Mouse (Mus musculus) limb, embryonic 13.5 days (tissue): ENCODE results near the gene Gp6. TPM values are rescaled to one million over a fixed set of nuclear protein-coding genes. Genes with fewer than 3 reads are reported as not detected.
"Not testable (repeated sequence)": the region's sequence is repeated elsewhere in the genome, so short reads cannot be mapped to it uniquely, and the experiment has no call there.

Source experiments
- ATAC-seq: fragments of 200-750 bp; cut with Nextera tagmentation; 2 replicates; pipeline ENCODE4 v1.8.0; 2017; ENCODE audit warnings: low read depth, moderate number of reproducible peaks, moderate TSS enrichment; ENCODE audit not compliant: low FRiP score
- H3K27ac ChIP-seq: fragments of 300-500 bp; sonication (generic); 2 replicates; pipeline ENCODE4 v1.5.1; 2015; ENCODE audit warnings: inconsistent platforms, mild to moderate bottlenecking, moderate library complexity
- H3K27me3 ChIP-seq: fragments of 300-500 bp; sonication (generic); 2 replicates; pipeline ENCODE4 v1.6.1; 2015; ENCODE audit warnings: mild to moderate bottlenecking, inconsistent platforms
- H3K36me3 ChIP-seq: fragments of 300-500 bp; sonication (generic); 2 replicates; pipeline ENCODE4 v1.6.1; 2015; ENCODE audit warnings: inconsistent platforms, mild to moderate bottlenecking, moderate library complexity
- H3K4me1 ChIP-seq: fragments of 300-500 bp; sonication (generic); 2 replicates; pipeline ENCODE4 v1.6.1; 2015; ENCODE audit warnings: inconsistent platforms
- H3K4me2 ChIP-seq: fragments of 300-500 bp; sonication (generic); replicated peaks from 2 replicates; pipeline ENCODE4 v1.6.1; 2015; ENCODE audit warnings: inconsistent platforms, mild to moderate bottlenecking, moderate library complexity
- H3K4me3 ChIP-seq: fragments of 300-500 bp; sonication (generic); 2 replicates; pipeline ENCODE4 v1.5.1; 2015; ENCODE audit warnings: moderate library complexity, mild to moderate bottlenecking, inconsistent platforms
- H3K9ac ChIP-seq: fragments of 300-500 bp; sonication (generic); 2 replicates; pipeline ENCODE4 v1.6.1; 2015; ENCODE audit warnings: mild to moderate bottlenecking, inconsistent platforms
- H3K9me3 ChIP-seq: fragments of 300-500 bp; sonication (generic); 2 replicates; pipeline ENCODE4 v1.6.1; 2016; ENCODE audit warnings: inconsistent platforms
- WGBS: fragments of 180-500 bp; shearing (Covaris S2); methylation state at CpG from one replicate; pipeline ENCODE4 v1.1.7; 2015; 5-methylcytosine and 5-hydroxymethylcytosine counted together
- polyA plus RNA-seq: library from polyadenylated mRNA; unstranded; fragments of >200 nt; fragmentation: Nextera tagmentation; extraction: Ambion mirVana; gene quantifications from 2 replicates; pipeline ENCODE4 v1.2.1, GENCODE M21; 2015

The Gp6 gene
- 0.09 and 0.33 TPM in 2 replicates for polyA plus RNA-seq

GRCm38 (mm10) chr7:4397730-4398129, at the start of gene Gp6:
TSS of gene Gp6 (minus strand) at chr7:4397744.
- H3K9me3 ChIP-seq: no peaks in the 10 kb centered on the region
- 80% methylated on average over 1 of the region's 1 CpGs for WGBS

GRCm38 (mm10) chr7:4447138-4447537, 49.6 kb upstream of the Gp6 start:
- 5% methylated on average over 1 of the region's 1 CpGs for WGBS
- H3K9ac ChIP-seq: no peak overlapping the region
- H3K4me3 ChIP-seq: no peak overlapping the region
- ATAC-seq: no peak
- H3K27ac ChIP-seq: no peak overlapping the region
- H3K9me3 ChIP-seq: no peaks in the 10 kb centered on the region
- no peaks in the 10 kb centered on the region for H3K27me3 ChIP-seq
- H3K4me2 ChIP-seq: no peak overlapping the region
- H3K36me3 ChIP-seq: peaks cover 21% of the 10 kb centered on the region
- peaks cover 7% of the 10 kb centered on the region; the same call in 1 of the 2 replicates for H3K4me1 ChIP-seq

More at GRCm38 (mm10) chr7:4397730-4398129, at the start of gene Gp6:
- Histone ChIP-seq H3K9ac (no peak within 1 kb of the TSS), H3K4me1 (no peaks in the 10 kb centered on the region), H3K4me3 (no peak within 1 kb of the TSS), H3K27me3 (no peaks in the 10 kb centered on the region), H3K27ac (no peak within 1 kb of the TSS), H3K36me3 (no peaks in the 10 kb centered on the region), H3K4me2 (no peak within 1 kb of the TSS)
- ATAC-seq: no peak

GRCm38 (mm10) chr7:4445216-4445791, 47.8 kb upstream of the Gp6 start, which contains the start of gene Rdh13:
TSS of gene Rdh13 (minus strand) at chr7:4445649.
- ATAC-seq: peak; percentile 97
- H3K4me3 ChIP-seq: peak within 1 kb of the TSS; percentile 80
- H3K36me3 ChIP-seq: peaks cover 39% of the 10 kb centered on the region
- no peaks in the 10 kb centered on the region for H3K27me3 ChIP-seq
- H3K9me3 ChIP-seq: no peaks in the 10 kb centered on the region
- peak within 1 kb of the TSS; percentile 73 for H3K4me2 ChIP-seq
- H3K9ac ChIP-seq: peak within 1 kb of the TSS; percentile 80
- peaks cover 7% of the 10 kb centered on the region; the same call in 1 of the 2 replicates for H3K4me1 ChIP-seq
- WGBS: under 1% methylated on average over 35 of the region's 35 CpGs
- H3K27ac ChIP-seq: peak within 1 kb of the TSS; percentile 58

GRCm38 (mm10) chr7:4440549-4440948, 43.0 kb upstream of the Gp6 start:
- Histone ChIP-seq H3K27ac (no peak overlapping the region), H3K27me3 (no peaks in the 10 kb centered on the region), H3K9ac (no peak overlapping the region), H3K4me1 (peaks cover 3% of the 10 kb centered on the region; the same call in 1 of the 2 replicates), H3K9me3 (no peaks in the 10 kb centered on the region), H3K4me3 (no peak overlapping the region), H3K36me3 (peaks cover 79% of the 10 kb centered on the region), H3K4me2 (no peak overlapping the region)
- no peak for ATAC-seq
- 93% methylated on average over 10 of the region's 10 CpGs for WGBS

DNA sequence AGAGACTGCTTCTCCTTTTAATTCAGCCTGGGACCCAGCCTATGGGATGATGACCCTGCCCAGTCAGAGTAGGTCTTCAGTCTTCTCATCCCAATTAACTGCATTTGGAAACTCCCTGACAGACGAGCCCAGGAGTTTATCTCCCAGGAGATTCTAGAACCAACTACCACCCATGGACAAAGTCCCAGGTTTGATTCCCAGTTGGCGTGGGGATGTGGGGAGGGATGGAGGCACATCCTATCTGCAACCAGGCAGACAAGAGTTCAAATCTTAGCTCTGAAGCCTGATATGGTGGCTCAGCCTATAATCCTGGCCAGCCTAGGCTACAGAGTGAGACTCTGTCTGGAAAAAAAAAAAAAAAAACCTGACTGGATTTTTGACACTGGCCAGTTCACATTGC, 40.2 kb upstream of the Gp6 start:
- peaks cover 92% of the 10 kb centered on the region for H3K36me3 ChIP-seq
- WGBS: 92% methylated on average over 2 of the region's 2 CpGs

GRCm38 (mm10) chr7:4432026-4432425, 34.5 kb upstream of the Gp6 start:
- Histone ChIP-seq H3K27ac (no peak overlapping the region), H3K9ac (no peak overlapping the region), H3K4me1 (no peaks in the 10 kb centered on the region), H3K4me2 (no peak overlapping the region), H3K36me3 (peaks cover 94% of the 10 kb centered on the region), H3K27me3 (no peaks in the 10 kb centered on the region), H3K9me3 (peaks cover 6% of the 10 kb centered on the region; the same call in 1 of the 2 replicates), H3K4me3 (no peak overlapping the region)
- no peak for ATAC-seq
- 89% methylated on average over 8 of the region's 8 CpGs for WGBS

More for the DNA sequence above, 40.2 kb upstream of the Gp6 start:
- Histone ChIP-seq H3K4me3 (no peak overlapping the region), H3K27ac (no peak overlapping the region), H3K4me1 (no peaks in the 10 kb centered on the region), H3K4me2 (no peak overlapping the region), H3K9ac (no peak overlapping the region), H3K9me3 (no peaks in the 10 kb centered on the region), H3K27me3 (no peaks in the 10 kb centered on the region)
- no peak for ATAC-seq

DNA sequence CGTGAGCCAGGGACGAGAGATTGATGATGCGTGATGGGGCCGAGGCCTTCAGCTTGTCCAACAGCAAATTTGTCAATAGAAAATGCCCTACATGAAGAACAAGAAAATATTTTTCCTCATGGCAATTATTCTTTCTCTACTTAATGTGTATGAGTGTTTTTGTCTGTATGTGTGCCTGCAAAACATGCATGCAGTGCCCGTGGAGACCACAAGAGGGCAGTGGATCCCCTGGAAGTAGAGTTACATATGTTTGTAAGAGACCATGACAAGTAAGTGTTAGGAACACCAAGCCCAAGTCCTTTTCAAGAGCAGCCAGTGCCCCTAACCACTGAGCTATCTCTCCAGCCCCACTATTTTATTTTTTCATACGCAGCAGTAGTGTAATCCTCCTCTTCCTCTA, 34.0 kb upstream of the Gp6 start:
- no peak overlapping the region for H3K4me3 ChIP-seq
- 82% methylated on average over 6 of the region's 6 CpGs for WGBS
- H3K27me3 ChIP-seq: no peaks in the 10 kb centered on the region
- no peaks in the 10 kb centered on the region for H3K4me1 ChIP-seq
- no peak overlapping the region for H3K4me2 ChIP-seq
- peaks cover 93% of the 10 kb centered on the region for H3K36me3 ChIP-seq
- H3K27ac ChIP-seq: no peak overlapping the region
- no peak overlapping the region for H3K9ac ChIP-seq
- H3K9me3 ChIP-seq: peaks cover 6% of the 10 kb centered on the region; the same call in 1 of the 2 replicates
- no peak for ATAC-seq

- H3K4me2 ChIP-seq: no peak overlapping the region
- no peak for ATAC-seq
- no peak overlapping the region for H3K4me3 ChIP-seq
- no peaks in the 10 kb centered on the region for H3K4me1 ChIP-seq
- H3K9ac ChIP-seq: no peak overlapping the region
- no peaks in the 10 kb centered on the region for H3K27me3 ChIP-seq
- WGBS: 94% methylated on average over 9 of the region's 9 CpGs
- peaks cover 93% of the 10 kb centered on the region for H3K36me3 ChIP-seq
- H3K27ac ChIP-seq: no peak overlapping the region
- H3K9me3 ChIP-seq: peaks cover 6% of the 10 kb centered on the region; the same call in 1 of the 2 replicates
Observed at GRCm38 (mm10) chr7:4430246-4430844, 32.8 kb upstream of the Gp6 start.

DNA sequence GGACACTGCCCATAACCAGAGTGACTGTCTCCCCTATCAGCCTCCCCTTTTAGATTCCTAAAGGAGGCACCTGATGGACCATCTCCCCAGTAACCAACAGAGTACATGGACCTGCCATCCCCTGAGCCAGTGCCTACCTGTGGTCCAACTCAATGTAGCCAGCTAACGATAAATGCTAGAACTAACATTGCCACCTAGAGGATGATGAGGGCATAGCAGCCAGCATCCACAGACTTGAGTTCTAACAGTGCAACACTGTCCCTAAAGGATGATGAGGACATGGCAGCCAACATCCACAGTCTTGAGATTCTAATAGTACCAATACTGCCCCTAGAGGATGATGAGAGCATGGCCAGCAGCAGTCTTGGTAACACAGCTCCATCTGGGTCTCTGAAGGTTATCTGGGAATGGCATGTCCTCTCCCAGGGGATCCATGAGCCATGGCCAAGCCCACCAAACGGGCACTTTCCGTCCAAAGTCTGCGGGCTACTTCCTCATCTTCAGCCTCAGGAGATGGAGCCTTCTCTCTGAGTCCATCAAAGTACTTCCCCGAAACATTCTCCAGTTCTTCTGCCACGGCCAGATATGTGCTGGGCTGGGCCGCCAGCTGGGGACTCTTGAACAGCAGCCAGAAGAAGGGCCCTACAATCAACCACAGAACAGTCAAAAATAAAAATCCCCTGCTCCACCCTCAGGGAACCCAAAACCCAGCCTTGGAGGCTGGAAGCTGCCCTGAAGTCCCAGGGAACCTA, 29.8 kb upstream of the Gp6 start:
- peaks cover 4% of the 10 kb centered on the region; the same call in 1 of the 2 replicates for H3K9me3 ChIP-seq
- no peak overlapping the region for H3K27ac ChIP-seq
- no peaks in the 10 kb centered on the region for H3K4me1 ChIP-seq
- H3K36me3 ChIP-seq: peaks cover 83% of the 10 kb centered on the region
- no peak overlapping the region for H3K4me3 ChIP-seq
- H3K9ac ChIP-seq: no peak overlapping the region
- 76% methylated on average over 7 of the region's 7 CpGs for whole genome bisulfite sequencing
- H3K27me3 ChIP-seq: no peaks in the 10 kb centered on the region
- ATAC-seq: peak; percentile 88
- no peak overlapping the region for H3K4me2 ChIP-seq

DNA sequence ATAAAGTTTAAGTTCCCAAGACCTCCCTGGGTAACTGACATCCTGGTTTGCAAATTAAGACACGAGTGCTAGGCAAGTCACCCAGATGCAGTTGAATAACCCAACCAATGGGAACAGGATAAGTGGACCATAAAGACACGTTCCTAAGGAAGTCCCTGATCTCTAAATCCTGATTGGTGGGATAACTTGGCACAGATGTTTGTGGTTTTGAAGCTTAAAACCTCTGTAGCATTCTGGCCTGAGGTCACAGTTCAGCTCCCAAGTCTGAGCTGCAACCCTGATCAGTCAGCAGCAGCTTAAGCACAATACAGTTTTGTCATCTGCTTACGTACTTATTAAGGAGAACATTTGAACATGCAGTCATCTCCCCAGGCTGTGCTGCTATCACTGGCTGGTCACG, 22.7 kb upstream of the Gp6 start:
- Histone ChIP-seq H3K27me3 (no peaks in the 10 kb centered on the region), H3K9ac (no peak overlapping the region), H3K4me2 (no peak overlapping the region), H3K4me1 (no peaks in the 10 kb centered on the region), H3K9me3 (no peaks in the 10 kb centered on the region), H3K4me3 (no peak overlapping the region), H3K36me3 (peaks cover 19% of the 10 kb centered on the region), H3K27ac (no peak overlapping the region)
- WGBS: 47% methylated on average over 4 of the region's 4 CpGs
- ATAC-seq: no peak

- Histone ChIP-seq H3K9me3 (no peaks in the 10 kb centered on the region), H3K4me2 (no peak overlapping the region), H3K27ac (no peak overlapping the region), H3K9ac (no peak overlapping the region), H3K36me3 (peaks cover 14% of the 10 kb centered on the region), H3K4me1 (no peaks in the 10 kb centered on the region), H3K4me3 (no peak overlapping the region), H3K27me3 (no peaks in the 10 kb centered on the region)
- 78% methylated on average over 6 of the region's 6 CpGs for WGBS
- ATAC-seq: no peak
Observed at GRCm38 (mm10) chr7:4419681-4420080, 22.1 kb upstream of the Gp6 start.

- not testable (repeated sequence) for H3K36me3 ChIP-seq, H3K4me3 ChIP-seq, H3K27ac ChIP-seq, H3K9ac ChIP-seq, ATAC-seq, H3K9me3 ChIP-seq, H3K4me2 ChIP-seq, H3K4me1 ChIP-seq, H3K27me3 ChIP-seq
- WGBS: 96% methylated on average over 15 of the region's 15 CpGs
Observed at GRCm38 (mm10) chr7:4412406-4412805, 14.9 kb upstream of the Gp6 start.
